Comparison of ENCODE assay signal across 12 mouse cellular contexts in the genomic region with DNA sequence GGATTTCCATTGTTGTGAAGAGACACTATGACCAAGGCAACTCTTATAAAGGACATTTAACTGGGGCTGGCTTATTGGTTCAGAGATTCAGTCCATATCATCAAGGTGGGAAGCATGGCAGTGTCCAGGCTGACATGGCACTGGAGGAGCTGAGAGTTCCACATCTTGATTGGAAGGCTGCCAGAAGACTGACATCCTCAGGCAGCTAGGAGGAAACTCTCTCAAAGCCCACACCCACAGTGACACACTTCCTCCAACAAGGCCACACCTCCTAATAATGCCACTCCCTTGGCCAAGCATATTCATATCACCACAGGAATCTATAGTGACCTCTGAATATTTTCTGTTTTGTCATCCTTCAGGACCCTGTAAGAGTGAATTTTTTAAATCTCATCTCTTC.
"Had no signal": no experiment of that assay in that cellular context is flagged by ENCODE, and none has a peak within 500 bp of the region (broad histone marks: within the 10 kb centered on the region; RNA-seq: fewer than 3 reads in every experiment).

No protein-coding gene starts in this region.

- H3K4me2 ChIP-seq: lung, embryonic 14.5 days; midbrain, embryonic 13.5 days; midbrain, embryonic 15.5 days; neural tube, embryonic 12.5 days had no signal

- DNase-seq: lung, adult 18-20 months; lung, embryonic 14.5 days; lung, postnatal 4 days; right cerebral cortex, postnatal 14 days; thymus, adult 2 months; thymus, postnatal 14 days; thymus, postnatal 36 days had no signal

- H3K9ac ChIP-seq: liver, embryonic 14.5 days; lung, embryonic 14.5 days; midbrain, embryonic 13.5 days; midbrain, embryonic 15.5 days; neural tube, embryonic 12.5 days had no signal

- H3K27me3 ChIP-seq: midbrain, embryonic 13.5 days; midbrain, embryonic 15.5 days; neural tube, embryonic 12.5 days had no signal

- H3K36me3 ChIP-seq: midbrain, embryonic 10.5 days; midbrain, embryonic 13.5 days; midbrain, embryonic 15.5 days; neural tube, embryonic 12.5 days had no signal

- ATAC-seq: midbrain, embryonic 13.5 days; midbrain, embryonic 15.5 days had no signal

- H3K9me3 ChIP-seq: midbrain, embryonic 10.5 days; midbrain, embryonic 13.5 days; midbrain, embryonic 15.5 days; neural tube, embryonic 12.5 days had no signal

- H3K4me1 ChIP-seq: midbrain, embryonic 10.5 days; midbrain, embryonic 13.5 days; midbrain, embryonic 15.5 days; neural tube, embryonic 12.5 days had no signal

- H3K27ac ChIP-seq: liver, embryonic 14.5 days; midbrain, embryonic 10.5 days; midbrain, embryonic 13.5 days; midbrain, embryonic 15.5 days; neural tube, embryonic 12.5 days had no signal

- H3K4me3 ChIP-seq: midbrain, embryonic 10.5 days; midbrain, embryonic 13.5 days; midbrain, embryonic 15.5 days; neural tube, embryonic 12.5 days had no signal
